Mouse (Mus musculus): ENCODE measurements around the gene Tgds. TPM values are rescaled to one million over a fixed set of nuclear protein-coding genes. Genes with fewer than 3 reads are reported as not detected.

Gene Tgds
- polyA plus RNA-seq, 1 experiment from 2014 or later, result 39.6 TPM

DNA sequence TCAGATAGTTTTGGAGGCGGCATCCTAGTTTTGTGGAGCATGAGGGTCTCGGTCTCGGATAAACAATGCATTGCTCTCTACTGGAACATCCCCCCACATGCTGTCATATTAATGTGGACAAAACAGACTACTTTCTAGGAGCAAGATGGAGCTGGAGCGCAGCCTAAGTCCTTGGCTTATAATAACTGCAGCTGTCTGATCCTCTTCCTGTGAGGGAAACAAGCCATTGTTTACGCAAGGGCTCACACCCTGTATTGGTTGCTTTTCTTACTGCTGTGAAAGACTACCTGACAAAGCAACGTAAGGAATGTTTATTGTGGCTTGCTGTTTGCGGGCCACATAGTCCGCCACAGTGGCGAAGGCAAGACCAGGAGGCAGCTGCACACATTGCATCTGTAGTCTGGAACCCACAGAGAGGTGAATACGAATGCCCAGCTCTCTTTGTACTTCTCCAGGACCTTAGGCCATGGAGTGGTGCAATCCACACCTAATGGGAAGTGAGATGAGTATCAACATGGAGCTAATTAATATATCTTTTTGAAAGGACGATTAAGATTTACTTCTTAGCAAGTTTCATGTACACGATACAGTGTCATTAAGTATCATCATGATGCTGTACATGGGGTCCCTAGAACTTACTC, 63.0 kb downstream of the Tgds start:
- WGBS, result 84% methylated on average over 12 of the region's 12 CpGs
- ATAC-seq (replicated peaks; ENCODE audit: insufficient number of reproducible peaks, low FRiP score, low TSS enrichment, low read depth), result no peak
- H3K4me1 ChIP-seq (ENCODE audit: control insufficient read depth, insufficient read depth, low read length), result no peaks in the 10 kb centered on the region

More for the DNA sequence above, 63.0 kb downstream of the Tgds start:
- no peaks in the 10 kb centered on the region for H3K9me3 ChIP-seq (replicated peaks; ENCODE audit: control insufficient read depth, low read length)
- no peak overlapping the region for H3K4me2 ChIP-seq (ENCODE audit: low read depth, low read length)
- H3K36me3 ChIP-seq (replicated peaks; ENCODE audit: control insufficient read depth, insufficient read depth, low read depth, low read length), result no peaks in the 10 kb centered on the region
- no peaks in the 10 kb centered on the region for H3K27me3 ChIP-seq (ENCODE audit: control insufficient read depth, insufficient read depth, low read length)
- H3K4me3 ChIP-seq (ENCODE audit: low read depth, low read length), result no peak overlapping the region
- H3K27ac ChIP-seq (replicated peaks; ENCODE audit: low read depth, low read length), result no peak overlapping the region
- H3K9ac ChIP-seq (replicated peaks; ENCODE audit: low read length), result no peak overlapping the region
- no peak for DNase-seq (ENCODE audit: low spot score)

Other genes starting within 250 kb of the Tgds start
- 6.0 and 13.9 TPM in 2 replicates for gene Dct, start 80.5 kb downstream of the Tgds start, polyA plus RNA-seq (2014; fragmentation: Nextera tagmentation; extraction: Ambion mirVana)
- 43.5 and 44.7 TPM in 2 replicates for gene Gpr180, start 4.4 kb upstream of the Tgds start, polyA plus RNA-seq (2014; fragmentation: Nextera tagmentation; extraction: Ambion mirVana)
- gene Sox21, start 104.3 kb upstream of the Tgds start, polyA plus RNA-seq (2014; fragmentation: Nextera tagmentation; extraction: Ambion mirVana), result 2.7 and 5.0 TPM in 2 replicates
- gene Gm9376, start 134.2 kb upstream of the Tgds start, polyA plus RNA-seq (2014; fragmentation: Nextera tagmentation; extraction: Ambion mirVana), result not detected in 2 replicates